Mouse (Mus musculus): ENCODE measurements around the gene Sdhb. TPM values are rescaled to one million over a fixed set of nuclear protein-coding genes. Genes with fewer than 3 reads are reported as not detected.

The Sdhb gene
- polyA plus RNA-seq, 1 experiment from 2014 or later: 1,015 TPM

GRCm38 (mm10) chr4:140935643-140936042, 25.4 kb upstream of the Sdhb start:
- Histone ChIP-seq H3K9me3 (ENCODE audit: control insufficient read depth, low read length) (peaks cover 6% of the 10 kb centered on the region; the same call in 1 of the 2 replicates), H3K36me3 (ENCODE audit: control insufficient read depth, insufficient read depth, low read length) (no peaks in the 10 kb centered on the region), H3K9ac (ENCODE audit: low read length) (no peak overlapping the region), H3K4me1 (ENCODE audit: control insufficient read depth in 2 of 2, insufficient read depth in 2 of 2, low read length in 2 of 2) (peaks cover 0 to 6% of the 10 kb centered on the region in 2 experiments; a peak in 1 of 4 replicates), H3K4me3 (ENCODE audit: control insufficient read depth in 1 of 2, insufficient read depth in 1 of 2, low read depth in 1 of 2, low read length in 2 of 2) (no peak overlapping the region), H3K27me3 (ENCODE audit: control insufficient read depth, insufficient read depth, low read length) (no peaks in the 10 kb centered on the region), H3K27ac (replicated peaks in 1 of 2; ENCODE audit: control insufficient read depth in 1 of 2, insufficient read depth in 1 of 2, low read depth in 2 of 2, low read length in 2 of 2) (no peak overlapping the region), H3K4me2 (ENCODE audit: low read length) (no peak overlapping the region)
- WGBS: 80% methylated on average over 9 of the region's 9 CpGs
- ATAC-seq (ENCODE audit: insufficient number of reproducible peaks, insufficient read depth, low FRiP score, low read depth): no peak

DNA sequence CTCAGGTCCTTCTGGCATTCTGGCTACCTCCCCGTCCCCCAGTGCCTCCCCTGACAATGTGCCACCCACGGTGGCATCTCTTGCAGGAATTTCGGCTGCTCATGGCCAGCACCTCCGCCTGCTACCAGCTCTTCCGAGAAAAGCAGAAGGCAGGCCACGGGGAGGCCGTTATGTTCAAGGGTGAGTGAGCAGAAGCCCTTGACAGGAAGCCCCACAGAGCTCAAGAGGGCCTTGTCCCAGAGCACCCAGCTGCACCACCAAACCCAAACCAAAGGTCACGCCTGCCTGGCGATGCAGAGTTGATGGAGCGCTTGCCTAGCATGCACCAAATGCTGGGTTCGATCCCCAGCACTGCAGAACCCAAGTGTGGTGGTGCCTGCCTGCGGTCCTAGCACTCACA, 16.6 kb upstream of the Sdhb start:
- H3K27ac ChIP-seq (replicated peaks in 1 of 2; ENCODE audit: control insufficient read depth in 1 of 2, insufficient read depth in 1 of 2, low read depth in 2 of 2, low read length in 2 of 2): no peak overlapping the region
- H3K36me3 ChIP-seq (ENCODE audit: control insufficient read depth, insufficient read depth, low read length): no peaks in the 10 kb centered on the region
- no peak for ATAC-seq (ENCODE audit: insufficient number of reproducible peaks, insufficient read depth, low FRiP score, low read depth)
- no peaks in the 10 kb centered on the region for H3K27me3 ChIP-seq (ENCODE audit: control insufficient read depth, insufficient read depth, low read length)
- 0 out of 2 replicates have a peak, but pooled peaks cover 2% of the 10 kb centered on the region for H3K9me3 ChIP-seq (ENCODE audit: control insufficient read depth, low read length)
- H3K9ac ChIP-seq (ENCODE audit: low read length): no peak overlapping the region
- H3K4me1 ChIP-seq (ENCODE audit: control insufficient read depth in 2 of 2, insufficient read depth in 2 of 2, low read length in 2 of 2): peaks cover 0 to 5% of the 10 kb centered on the region in 2 experiments; a peak in 1 of 4 replicates
- no peak overlapping the region for H3K4me3 ChIP-seq (ENCODE audit: control insufficient read depth in 1 of 2, insufficient read depth in 1 of 2, low read depth in 1 of 2, low read length in 2 of 2)
- WGBS: 84% methylated on average over 12 of the region's 12 CpGs
- H3K4me2 ChIP-seq (ENCODE audit: low read length): no peak overlapping the region

- no peak for ATAC-seq (ENCODE audit: insufficient number of reproducible peaks, insufficient read depth, low FRiP score, low read depth)
- 0 out of 2 replicates have a peak, but pooled peaks cover 2% of the 10 kb centered on the region for H3K9me3 ChIP-seq (ENCODE audit: control insufficient read depth, low read length)
- no peak overlapping the region for H3K4me2 ChIP-seq (ENCODE audit: low read length)
- peaks cover 0 to 5% of the 10 kb centered on the region in 2 experiments; a peak in 1 of 4 replicates for H3K4me1 ChIP-seq (ENCODE audit: control insufficient read depth in 2 of 2, insufficient read depth in 2 of 2, low read length in 2 of 2)
- 51% methylated on average over 5 of the region's 5 CpGs for WGBS
- no peaks in the 10 kb centered on the region for H3K36me3 ChIP-seq (ENCODE audit: control insufficient read depth, insufficient read depth, low read length)
- no peaks in the 10 kb centered on the region for H3K27me3 ChIP-seq (ENCODE audit: control insufficient read depth, insufficient read depth, low read length)
- H3K27ac ChIP-seq (replicated peaks in 1 of 2; ENCODE audit: control insufficient read depth in 1 of 2, insufficient read depth in 1 of 2, low read depth in 2 of 2, low read length in 2 of 2): no peak overlapping the region
- no peak overlapping the region for H3K4me3 ChIP-seq (ENCODE audit: control insufficient read depth in 1 of 2, insufficient read depth in 1 of 2, low read depth in 1 of 2, low read length in 2 of 2)
- H3K9ac ChIP-seq (ENCODE audit: low read length): no peak overlapping the region
These were observed 16.0 kb upstream of the Sdhb start for GRCm38 (mm10) chr4:140944961-140945442.

DNA sequence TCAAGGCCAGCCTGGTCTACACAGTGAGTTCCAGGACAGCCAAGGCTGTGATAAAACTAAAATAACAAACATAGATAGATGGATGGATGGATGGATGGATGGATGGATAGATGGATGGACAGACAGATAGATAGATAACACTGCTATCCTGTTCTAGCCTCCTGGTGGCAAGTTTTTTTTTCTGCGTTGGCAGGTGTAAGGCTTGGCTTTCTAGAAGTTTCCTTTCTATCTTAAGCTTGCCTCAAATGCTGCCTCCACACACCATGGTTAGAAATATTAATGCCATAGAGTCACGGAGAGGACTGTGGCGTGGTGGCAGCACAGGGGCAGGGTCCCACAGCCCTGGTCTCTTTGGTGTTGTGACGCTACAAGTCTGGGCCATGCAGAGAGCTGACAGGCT, 15.4 kb upstream of the Sdhb start:
- Histone ChIP-seq H3K4me3 (ENCODE audit: control insufficient read depth in 1 of 2, insufficient read depth in 1 of 2, low read depth in 1 of 2, low read length in 2 of 2) (no peak overlapping the region), H3K27me3 (ENCODE audit: control insufficient read depth, insufficient read depth, low read length) (no peaks in the 10 kb centered on the region), H3K9ac (ENCODE audit: low read length) (no peak overlapping the region), H3K27ac (replicated peaks in 1 of 2; ENCODE audit: control insufficient read depth in 1 of 2, insufficient read depth in 1 of 2, low read depth in 2 of 2, low read length in 2 of 2) (no peak overlapping the region), H3K36me3 (ENCODE audit: control insufficient read depth, insufficient read depth, low read length) (no peaks in the 10 kb centered on the region), H3K4me1 (ENCODE audit: control insufficient read depth in 2 of 2, insufficient read depth in 2 of 2, low read length in 2 of 2) (peaks cover 2 to 7% of the 10 kb centered on the region in 2 experiments), H3K4me2 (ENCODE audit: low read length) (no peak overlapping the region), H3K9me3 (ENCODE audit: control insufficient read depth, low read length) (0 out of 2 replicates have a peak, but pooled peaks cover 2% of the 10 kb centered on the region)
- WGBS: 95% methylated on average over 4 of the region's 4 CpGs
- no peak for ATAC-seq (ENCODE audit: insufficient number of reproducible peaks, insufficient read depth, low FRiP score, low read depth)

GRCm38 (mm10) chr4:140946048-140946447, 15.0 kb upstream of the Sdhb start:
- Histone ChIP-seq H3K9me3 (ENCODE audit: control insufficient read depth, low read length) (0 out of 2 replicates have a peak, but pooled peaks cover 2% of the 10 kb centered on the region), H3K9ac (ENCODE audit: low read length) (no peak overlapping the region), H3K36me3 (ENCODE audit: control insufficient read depth, insufficient read depth, low read length) (no peaks in the 10 kb centered on the region), H3K27me3 (ENCODE audit: control insufficient read depth, insufficient read depth, low read length) (no peaks in the 10 kb centered on the region), H3K4me3 (ENCODE audit: control insufficient read depth in 1 of 2, insufficient read depth in 1 of 2, low read depth in 1 of 2, low read length in 2 of 2) (no peak overlapping the region), H3K4me1 (ENCODE audit: control insufficient read depth in 2 of 2, insufficient read depth in 2 of 2, low read length in 2 of 2) (peaks cover 4 to 11% of the 10 kb centered on the region in 2 experiments), H3K4me2 (ENCODE audit: low read length) (no peak overlapping the region), H3K27ac (replicated peaks in 1 of 2; ENCODE audit: control insufficient read depth in 1 of 2, insufficient read depth in 1 of 2, low read depth in 2 of 2, low read length in 2 of 2) (no peak overlapping the region)
- ATAC-seq (ENCODE audit: insufficient number of reproducible peaks, insufficient read depth, low FRiP score, low read depth): no peak
- WGBS: 35% methylated on average over 4 of the region's 4 CpGs

GRCm38 (mm10) chr4:140946580-140947205, 14.3 kb upstream of the Sdhb start:
- H3K4me2 ChIP-seq (ENCODE audit: low read length): no peak overlapping the region
- 0 out of 2 replicates have a peak, but pooled peaks cover 2% of the 10 kb centered on the region for H3K9me3 ChIP-seq (ENCODE audit: control insufficient read depth, low read length)
- 81% methylated on average over 14 of the region's 14 CpGs for WGBS
- H3K36me3 ChIP-seq (ENCODE audit: control insufficient read depth, insufficient read depth, low read length): no peaks in the 10 kb centered on the region
- ATAC-seq (ENCODE audit: insufficient number of reproducible peaks, insufficient read depth, low FRiP score, low read depth): no peak
- H3K9ac ChIP-seq (ENCODE audit: low read length): no peak overlapping the region
- no peaks in the 10 kb centered on the region for H3K27me3 ChIP-seq (ENCODE audit: control insufficient read depth, insufficient read depth, low read length)
- H3K4me3 ChIP-seq (ENCODE audit: control insufficient read depth in 1 of 2, insufficient read depth in 1 of 2, low read depth in 1 of 2, low read length in 2 of 2): no peak overlapping the region
- no peak overlapping the region for H3K27ac ChIP-seq (replicated peaks in 1 of 2; ENCODE audit: control insufficient read depth in 1 of 2, insufficient read depth in 1 of 2, low read depth in 2 of 2, low read length in 2 of 2)
- H3K4me1 ChIP-seq (ENCODE audit: control insufficient read depth in 2 of 2, insufficient read depth in 2 of 2, low read length in 2 of 2): peaks cover 4 to 11% of the 10 kb centered on the region in 2 experiments

DNA sequence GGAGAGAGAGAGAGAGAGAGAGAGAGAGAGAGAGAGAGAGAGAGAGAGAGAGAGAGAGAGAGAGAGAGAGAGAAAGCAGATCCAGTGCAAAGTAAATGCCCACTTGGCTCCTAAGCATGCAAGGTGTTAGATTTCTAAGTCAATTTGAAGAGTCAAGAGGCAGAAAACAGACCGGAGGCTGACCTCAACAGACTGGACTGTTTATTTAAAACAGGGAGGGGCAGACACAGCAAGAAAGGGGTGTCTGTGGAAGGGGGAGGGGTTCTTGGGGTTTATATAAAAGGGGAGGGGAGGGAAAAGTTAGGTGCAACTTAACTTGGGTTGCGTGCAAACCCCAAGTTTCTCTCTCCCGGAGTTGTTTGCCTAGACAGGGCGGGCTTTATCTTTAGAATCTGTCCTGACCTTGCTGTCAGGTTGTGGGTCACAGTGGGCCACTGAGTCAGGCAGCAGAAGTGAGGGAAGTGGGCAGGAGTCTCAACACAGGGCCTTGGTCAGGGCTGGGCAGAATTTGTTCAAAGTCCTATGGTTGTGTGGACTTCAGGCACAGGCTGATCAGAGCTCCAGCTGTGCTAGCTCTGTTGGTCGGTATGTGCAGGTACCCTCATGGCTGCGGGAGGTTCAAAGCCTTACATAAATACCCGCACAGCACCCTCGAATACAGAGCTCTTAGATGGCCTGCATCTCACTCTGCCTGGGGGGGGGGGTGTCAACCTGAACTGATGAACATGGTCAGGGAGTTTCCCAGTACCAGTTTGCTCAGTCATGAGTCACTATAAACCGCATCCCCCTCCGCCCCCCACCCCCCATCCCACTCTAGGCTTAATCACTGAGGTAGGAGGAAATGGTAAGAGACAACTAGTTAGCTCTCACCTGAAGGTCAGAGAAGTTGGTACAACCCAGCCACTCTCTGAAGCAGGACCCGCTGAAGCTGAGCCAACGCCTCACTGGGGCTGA, 13.2 kb upstream of the Sdhb start:
- no peaks in the 10 kb centered on the region for H3K27me3 ChIP-seq (ENCODE audit: control insufficient read depth, insufficient read depth, low read length)
- H3K4me2 ChIP-seq (ENCODE audit: low read length): no peak overlapping the region
- H3K4me3 ChIP-seq (ENCODE audit: control insufficient read depth in 1 of 2, insufficient read depth in 1 of 2, low read depth in 1 of 2, low read length in 2 of 2): no peak overlapping the region
- 84% methylated on average over 12 of the region's 12 CpGs for WGBS
- H3K27ac ChIP-seq (replicated peaks in 1 of 2; ENCODE audit: control insufficient read depth in 1 of 2, insufficient read depth in 1 of 2, low read depth in 2 of 2, low read length in 2 of 2): no peak overlapping the region
- no peak for ATAC-seq (ENCODE audit: insufficient number of reproducible peaks, insufficient read depth, low FRiP score, low read depth)
- peaks cover 4 to 11% of the 10 kb centered on the region in 2 experiments for H3K4me1 ChIP-seq (ENCODE audit: control insufficient read depth in 2 of 2, insufficient read depth in 2 of 2, low read length in 2 of 2)
- no peak overlapping the region for H3K9ac ChIP-seq (ENCODE audit: low read length)
- H3K36me3 ChIP-seq (ENCODE audit: control insufficient read depth, insufficient read depth, low read length): no peaks in the 10 kb centered on the region
- H3K9me3 ChIP-seq (ENCODE audit: control insufficient read depth, low read length): 0 out of 2 replicates have a peak, but pooled peaks cover 2% of the 10 kb centered on the region

Measured in heart, embryonic 14.5 days (tissue).